Mouse (Mus musculus): Measurements from ENCODE around the gene Gipc1.

- TF ChIP-seq POLR2A (IDR thresholded peaks at IDR 0.05; ENCODE audit: borderline replicate concordance, control insufficient read depth, low read depth, low read length) (no peak), CTCF (IDR thresholded peaks at IDR 0.05; ENCODE audit: control insufficient read depth, insufficient read depth, low read length) (no peak)
These were observed 43.4 kb upstream of the Gipc1 start for GRCm38 (mm10) chr8:83609086-83609485.
